Mouse (Mus musculus) central nervous system, embryonic 18 days (tissue): ENCODE measurements around the gene Spic. TPM values are rescaled to one million over a fixed set of nuclear protein-coding genes. Genes with fewer than 3 reads are reported as not detected.

Experiments used
- polyA plus RNA-seq: library from polyadenylated mRNA; depleted of rRNA; stranded (reverse); fragments of >200 nt; gene quantifications from 2 replicates; pipeline ENCODE4 v1.2.3, GENCODE M21; 2012; rRNA removed

Spic gene
- 0.04 TPM in 1 of 2 replicates, not detected in the other for polyA plus RNA-seq

GRCm38 (mm10) chr10:88684925-88685324 is at the start of gene Spic:
Gene Spic (minus strand): TSS chr10:88685015.

GRCm38 (mm10) chr10:88730571-88731495 is 46.0 kb upstream of the Spic start, which contains the start of gene Arl1:
Gene Arl1 (plus strand): TSS chr10:88730858.

Other genes starting within 250 kb of the Spic start
- gene Sycp3, start 225.4 kb downstream of the Spic start, polyA plus RNA-seq, result 0.40 and 0.57 TPM in 2 replicates
- 7.1 and 7.3 TPM in 2 replicates for gene Chpt1, start 180.9 kb downstream of the Spic start, polyA plus RNA-seq
- 4.1 and 32.7 TPM in 2 replicates for gene Mybpc1, start 79.9 kb downstream of the Spic start, polyA plus RNA-seq
- gene Arl1, start 45.8 kb upstream of the Spic start, polyA plus RNA-seq, result 87.4 and 104 TPM in 2 replicates
- 16.7 and 18.2 TPM in 2 replicates for gene Utp20, start 141.8 kb upstream of the Spic start, polyA plus RNA-seq
- gene Slc5a8, start 201.0 kb upstream of the Spic start, polyA plus RNA-seq, result 0.06 and 0.08 TPM in 2 replicates